Mouse (Mus musculus) megakaryocyte, embryonic 14.5 days (primary cell): ENCODE data around the gene Pfdn6. TPM values are rescaled to one million over a fixed set of nuclear protein-coding genes. Genes with fewer than 3 reads are reported as not detected.
"Not testable (repeated sequence)": the region's sequence is repeated elsewhere in the genome, so short reads cannot be mapped to it uniquely, and the experiment has no call there.

ENCODE experiments used
- H3K27me3 ChIP-seq: replicated peaks from 2 replicates; pipeline ENCODE3; 2012; ENCODE audit warnings: inconsistent platforms
- H3K36me3 ChIP-seq: replicated peaks from 2 replicates; pipeline ENCODE3; 2012; ENCODE audit warnings: low read length, inconsistent platforms, mixed read lengths
- H3K4me1 ChIP-seq: 2 replicates; pipeline ENCODE4 v1.6.1; 2012; ENCODE audit warnings: inconsistent platforms
- H3K4me3 ChIP-seq: replicated peaks from 2 replicates; pipeline ENCODE3; 2012; ENCODE audit warnings: moderate library complexity, mild to moderate bottlenecking, inconsistent platforms
- H3K9me3 ChIP-seq: 2 replicates; pipeline ENCODE4 v1.6.1; 2012; ENCODE audit warnings: inconsistent platforms
- FLI1 ChIP-seq: IDR thresholded peaks from 2 replicates; pipeline ENCODE4 v1.6.1; 2012; ENCODE audit warnings: low read length, inconsistent platforms, mixed read lengths
- GATA1 ChIP-seq: IDR thresholded peaks from 3 replicates; pipeline ENCODE4 v1.6.1; 2012; ENCODE audit warnings: mixed read lengths, low read length, inconsistent platforms, borderline replicate concordance
- polyA plus RNA-seq: library from polyadenylated mRNA; stranded (reverse); fragments of >175 nt; gene quantifications from 2 replicates; pipeline ENCODE4 v1.2.3, GENCODE M21; 2012; ENCODE audit warnings: low replicate concordance; ENCODE audit not compliant: insufficient read depth

Pfdn6 gene
- polyA plus RNA-seq, 1 experiment: 269 TPM

GRCm38 (mm10) chr17:33956336-33956735 lies 16.2 kb upstream of the Pfdn6 start:
- H3K9me3 ChIP-seq: no peaks in the 10 kb centered on the region
- TF ChIP-seq FLI1: no peak
- no peak for TF ChIP-seq GATA1
- peaks cover 51% of the 10 kb centered on the region for H3K4me1 ChIP-seq
- peak overlapping the region; percentile 98 for H3K4me3 ChIP-seq
- peaks cover 70% of the 10 kb centered on the region for H3K36me3 ChIP-seq
- no peaks in the 10 kb centered on the region for H3K27me3 ChIP-seq

- Histone ChIP-seq H3K36me3 (peaks cover 64% of the 10 kb centered on the region), H3K27me3 (no peaks in the 10 kb centered on the region), H3K4me3 (peak within 1 kb of the TSS; percentile 98), H3K4me1 (peaks cover 58% of the 10 kb centered on the region), H3K9me3 (no peaks in the 10 kb centered on the region)
- no peak for TF ChIP-seq GATA1
- peak; percentile 92 for TF ChIP-seq FLI1
Observed at GRCm38 (mm10) chr17:33955555-33956214, 15.5 kb upstream of the Pfdn6 start, which contains the start of the genes Vps52 and Rps18. TSS of gene Vps52 (plus strand) at chr17:33955812. TSS of gene Rps18 (minus strand) at chr17:33956001.

- Histone ChIP-seq H3K4me3 (peak overlapping the region; percentile 98), H3K27me3 (no peaks in the 10 kb centered on the region), H3K4me1 (peaks cover 66% of the 10 kb centered on the region), H3K36me3 (peaks cover 65% of the 10 kb centered on the region), H3K9me3 (no peaks in the 10 kb centered on the region)
- TF ChIP-seq GATA1: no peak
- no peak for TF ChIP-seq FLI1
Observed at GRCm38 (mm10) chr17:33954646-33955554, 14.8 kb upstream of the Pfdn6 start.

GRCm38 (mm10) chr17:33953961-33954565 lies 13.9 kb upstream of the Pfdn6 start:
- no peaks in the 10 kb centered on the region for H3K9me3 ChIP-seq
- TF ChIP-seq FLI1: no peak
- no peak for TF ChIP-seq GATA1
- peaks cover 70% of the 10 kb centered on the region for H3K4me1 ChIP-seq
- H3K4me3 ChIP-seq: peak overlapping the region; percentile 98
- no peaks in the 10 kb centered on the region for H3K27me3 ChIP-seq
- H3K36me3 ChIP-seq: peaks cover 65% of the 10 kb centered on the region

- Histone ChIP-seq H3K9me3 (no peaks in the 10 kb centered on the region), H3K36me3 (peaks cover 65% of the 10 kb centered on the region), H3K4me3 (peak overlapping the region; percentile 78), H3K4me1 (peaks cover 77% of the 10 kb centered on the region), H3K27me3 (no peaks in the 10 kb centered on the region)
- no peak for TF ChIP-seq GATA1
- TF ChIP-seq FLI1: no peak
Observed at GRCm38 (mm10) chr17:33953310-33953709, 13.2 kb upstream of the Pfdn6 start.

- Histone ChIP-seq H3K36me3 (peaks cover 65% of the 10 kb centered on the region), H3K4me3 (peak overlapping the region; percentile 78), H3K9me3 (no peaks in the 10 kb centered on the region), H3K27me3 (no peaks in the 10 kb centered on the region), H3K4me1 (peaks cover 79% of the 10 kb centered on the region)
- TF ChIP-seq GATA1 (no peak), FLI1 (no peak)
Observed at GRCm38 (mm10) chr17:33952879-33953278, 12.7 kb upstream of the Pfdn6 start.

GRCm38 (mm10) chr17:33952015-33952414 lies 11.9 kb upstream of the Pfdn6 start:
- Histone ChIP-seq H3K4me3 (peak overlapping the region; percentile 99), H3K36me3 (peaks cover 65% of the 10 kb centered on the region), H3K4me1 (peaks cover 78% of the 10 kb centered on the region)
- not testable (repeated sequence) for H3K27me3 ChIP-seq, H3K9me3 ChIP-seq

- TF ChIP-seq FLI1 (no peak), GATA1 (no peak)
- peaks cover 71% of the 10 kb centered on the region for H3K36me3 ChIP-seq
- H3K4me3 ChIP-seq: peak within 1 kb of the TSS; percentile 99
- H3K9me3 ChIP-seq: no peaks in the 10 kb centered on the region
- H3K4me1 ChIP-seq: peaks cover 75% of the 10 kb centered on the region
- no peaks in the 10 kb centered on the region for H3K27me3 ChIP-seq
Observed at GRCm38 (mm10) chr17:33951021-33951946, 11.1 kb upstream of the Pfdn6 start, which contains the start of gene B3galt4. TSS of gene B3galt4 (minus strand) at chr17:33951488.

GRCm38 (mm10) chr17:33950131-33950625 lies 10.0 kb upstream of the Pfdn6 start:
- no peak for TF ChIP-seq FLI1
- TF ChIP-seq GATA1: no peak
- peaks cover 80% of the 10 kb centered on the region for H3K36me3 ChIP-seq
- H3K9me3 ChIP-seq: no peaks in the 10 kb centered on the region
- peaks cover 75% of the 10 kb centered on the region for H3K4me1 ChIP-seq
- H3K27me3 ChIP-seq: no peaks in the 10 kb centered on the region
- peak overlapping the region; percentile 99 for H3K4me3 ChIP-seq
